24 mouse cellular contexts compared by ENCODE assay signal in the genomic region with DNA sequence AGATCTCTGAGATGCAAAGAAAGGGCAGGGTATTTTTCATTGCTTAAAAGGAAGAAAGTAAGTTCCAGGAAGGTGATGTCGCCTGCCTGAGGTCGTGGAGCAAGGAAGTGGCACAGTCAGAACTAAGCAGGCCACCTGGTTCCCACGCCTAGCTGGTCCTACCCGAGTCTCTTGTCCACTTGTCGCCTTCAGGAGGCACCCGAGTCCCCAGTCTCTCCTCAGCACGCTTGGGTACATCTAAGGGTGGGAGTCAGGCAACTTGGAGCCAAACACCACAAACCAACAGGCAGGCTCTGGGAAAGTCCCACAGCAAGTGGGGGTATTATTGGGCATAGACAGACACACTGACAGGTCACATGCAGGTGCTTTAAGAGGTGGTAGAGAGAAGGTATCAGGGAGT. TPM values are rescaled to one million over a fixed set of nuclear protein-coding genes. Genes with fewer than 3 reads are reported as not detected.
DNase-seq lines count a peak whose midpoint lies in the region; ATAC-seq and TF ChIP-seq lines count a peak whose summit lies in the region.
"Had no signal": no experiment of that assay in that cellular context is flagged by ENCODE, and none has a peak within 500 bp of the region (broad histone marks: within the 10 kb centered on the region; RNA-seq: fewer than 3 reads in every experiment).

No protein-coding gene starts in this region.

- TF ChIP-seq POLR2A in kidney, adult 2 months (IDR thresholded peaks at IDR 0.05; ENCODE audit: low read depth, low read length), result no peak
- TF ChIP-seq POLR2A in myocyte (IDR thresholded peaks at IDR 0.05; ENCODE audit: insufficient read length, low read depth), result no peak

- H3ac ChIP-seq in myocyte (ENCODE audit: control insufficient read depth, insufficient read length), result no peak overlapping the region

- 40% methylated on average over 7 of the region's 7 CpGs for WGBS in kidney, embryonic 16.5 days
- 54% methylated on average over 7 of the region's 7 CpGs for WGBS in kidney, adult 2 months
- 72% methylated on average over 7 of the region's 7 CpGs for WGBS in embryonic facial prominence, embryonic 10.5 days
- WGBS in hindbrain, postnatal 0 days, result 72% methylated on average over 7 of the region's 7 CpGs

- H3K27ac ChIP-seq in kidney, embryonic 16.5 days (ENCODE audit: low read length), result no peak overlapping the region
- no peak overlapping the region for H3K27ac ChIP-seq in kidney, adult 2 months (ENCODE audit: insufficient read depth, low read depth, low read length)
- no peak overlapping the region for H3K27ac ChIP-seq in embryonic facial prominence, embryonic 10.5 days (replicated peaks)
- no peak overlapping the region for H3K27ac ChIP-seq in hindbrain, postnatal 0 days
- H3K27ac ChIP-seq: embryonic facial prominence, embryonic 15.5 days; forebrain, embryonic 12.5 days; heart, embryonic 10.5 days; heart, embryonic 15.5 days; hindbrain, embryonic 12.5 days; liver, embryonic 12.5 days; neural tube, embryonic 13.5 days had no signal

- ATAC-seq in kidney, embryonic 16.5 days (ENCODE audit: low FRiP score, low TSS enrichment), result peak; percentile 40; the same call in 1 of the 2 replicates
- ATAC-seq in hindbrain, postnatal 0 days, result no peak
- ATAC-seq: forebrain, postnatal 0 days; liver, embryonic 12.5 days; liver, postnatal 0 days had no signal

- H3K9ac ChIP-seq in kidney, embryonic 16.5 days (replicated peaks; ENCODE audit: low read length), result no peak overlapping the region
- no peak overlapping the region for H3K9ac ChIP-seq in hindbrain, postnatal 0 days (replicated peaks; ENCODE audit: low read length)
- H3K9ac ChIP-seq: embryonic facial prominence, embryonic 15.5 days; forebrain, embryonic 12.5 days; forebrain, postnatal 0 days; heart, embryonic 15.5 days; hindbrain, embryonic 12.5 days; liver, embryonic 12.5 days; liver, postnatal 0 days; neural tube, embryonic 13.5 days had no signal

- no peaks in the 10 kb centered on the region for H3K9me3 ChIP-seq in kidney, embryonic 16.5 days (ENCODE audit: low read length)
- no peaks in the 10 kb centered on the region for H3K9me3 ChIP-seq in embryonic facial prominence, embryonic 10.5 days
- no peaks in the 10 kb centered on the region for H3K9me3 ChIP-seq in hindbrain, postnatal 0 days (ENCODE audit: low read length)
- H3K9me3 ChIP-seq: embryonic facial prominence, embryonic 15.5 days; forebrain, embryonic 12.5 days; heart, embryonic 10.5 days; heart, embryonic 15.5 days; hindbrain, embryonic 12.5 days; liver, embryonic 12.5 days; neural tube, embryonic 13.5 days had no signal

- H3K4me3 ChIP-seq in kidney, embryonic 16.5 days (ENCODE audit: low read length), result no peak overlapping the region
- H3K4me3 ChIP-seq in kidney, adult 2 months (ENCODE audit: insufficient read depth, low read depth, low read length), result no peak overlapping the region
- no peak overlapping the region for H3K4me3 ChIP-seq in myocyte
- H3K4me3 ChIP-seq in embryonic facial prominence, embryonic 10.5 days, result no peak overlapping the region
- H3K4me3 ChIP-seq in hindbrain, postnatal 0 days (ENCODE audit: low read length), result no peak overlapping the region
- H3K4me3 ChIP-seq: embryonic facial prominence, embryonic 15.5 days; forebrain, embryonic 12.5 days; heart, embryonic 10.5 days; heart, embryonic 15.5 days; hindbrain, embryonic 12.5 days; liver, embryonic 12.5 days; neural tube, embryonic 13.5 days had no signal

- no peaks in the 10 kb centered on the region for H3K36me3 ChIP-seq in kidney, embryonic 16.5 days (ENCODE audit: insufficient read depth, low read length)
- no peaks in the 10 kb centered on the region for H3K36me3 ChIP-seq in kidney, adult 2 months (ENCODE audit: control insufficient read depth, insufficient read depth, low read length)
- no peaks in the 10 kb centered on the region for H3K36me3 ChIP-seq in myocyte (ENCODE audit: control insufficient read depth, insufficient read depth)
- no peaks in the 10 kb centered on the region for H3K36me3 ChIP-seq in embryonic facial prominence, embryonic 10.5 days (replicated peaks)
- H3K36me3 ChIP-seq in hindbrain, postnatal 0 days (ENCODE audit: insufficient read depth, low read length), result no peaks in the 10 kb centered on the region
- H3K36me3 ChIP-seq: embryonic facial prominence, embryonic 15.5 days; forebrain, embryonic 12.5 days; heart, embryonic 10.5 days; heart, embryonic 15.5 days; hindbrain, embryonic 12.5 days; liver, embryonic 12.5 days; neural tube, embryonic 13.5 days had no signal

- peaks cover 3% of the 10 kb centered on the region for H3K27me3 ChIP-seq in kidney, embryonic 16.5 days (ENCODE audit: insufficient read depth, low read length)
- H3K27me3 ChIP-seq in kidney, adult 2 months (replicated peaks; ENCODE audit: control insufficient read depth, insufficient read depth, low read length), result no peaks in the 10 kb centered on the region
- no peaks in the 10 kb centered on the region for H3K27me3 ChIP-seq in myocyte (ENCODE audit: control insufficient read depth, insufficient read depth, insufficient read length)
- H3K27me3 ChIP-seq in embryonic facial prominence, embryonic 10.5 days (replicated peaks; ENCODE audit: low read depth, poor library complexity, severe bottlenecking), result peaks cover 21% of the 10 kb centered on the region
- no peaks in the 10 kb centered on the region for H3K27me3 ChIP-seq in hindbrain, postnatal 0 days (ENCODE audit: insufficient read depth, low read length)
- H3K27me3 ChIP-seq: Patski had no signal

- H3K4me1 ChIP-seq in kidney, embryonic 16.5 days (ENCODE audit: insufficient read depth, low read length), result peaks cover 25% of the 10 kb centered on the region
- no peaks in the 10 kb centered on the region for H3K4me1 ChIP-seq in kidney, adult 2 months (ENCODE audit: control insufficient read depth, insufficient read depth, low read length)
- peaks cover 51% of the 10 kb centered on the region for H3K4me1 ChIP-seq in embryonic facial prominence, embryonic 10.5 days
- H3K4me1 ChIP-seq in hindbrain, postnatal 0 days (ENCODE audit: insufficient read depth, low read length), result no peaks in the 10 kb centered on the region

- H3K79me2 ChIP-seq in myocyte (ENCODE audit: control insufficient read depth, insufficient read depth), result no peaks in the 10 kb centered on the region

- TF ChIP-seq CTCF in kidney, adult 2 months (conservative IDR thresholded peaks at IDR 0.05; ENCODE audit: insufficient read depth, insufficient read length, low read depth, low read length), result no peak
- TF ChIP-seq CTCF in hindbrain, postnatal 0 days (IDR thresholded peaks at IDR 0.05; ENCODE audit: low read depth), result no peak

- no peak overlapping the region for H3K4me2 ChIP-seq in kidney, embryonic 16.5 days (replicated peaks; ENCODE audit: low read depth, low read length)
- peak overlapping the region; percentile 57 for H3K4me2 ChIP-seq in myocyte (ENCODE audit: low read depth)
- H3K4me2 ChIP-seq in hindbrain, postnatal 0 days (ENCODE audit: low read depth, low read length), result no peak overlapping the region
- H3K4me2 ChIP-seq: embryonic facial prominence, embryonic 15.5 days; forebrain, embryonic 12.5 days; heart, embryonic 15.5 days; hindbrain, embryonic 12.5 days; liver, embryonic 12.5 days; midbrain, embryonic 11.5 days; neural tube, embryonic 13.5 days had no signal

- DNase-seq in kidney, adult 2 months, result no peak
- peak; percentile 1 for DNase-seq in 416B (ENCODE audit: low read depth)
- no peak for DNase-seq in embryonic facial prominence, embryonic 10.5 days (ENCODE audit: low spot score)
- DNase-seq in hindbrain, postnatal 0 days (ENCODE audit: low spot score), result no peak
- DNase-seq: cerebellum, postnatal 14 days; forebrain, postnatal 0 days; gastrocnemius, postnatal 14 days; heart, adult 11 months; kidney, adult 8-10 months; kidney, postnatal 10 days; liver, postnatal 0 days had no signal

TF ChIP-seq in myocyte, 11 proteins besides CTCF, POLR2A, EP300 and RAD21:
- no peak for TF ChIP-seq MAX (IDR thresholded peaks at IDR 0.05; ENCODE audit: low read depth)
- no peak for TF ChIP-seq POLR2AphosphoS2 (IDR thresholded peaks at IDR 0.05; ENCODE audit: insufficient read length, low read depth)

RNA-seq across cellular contexts. Expression of gene Kcnj11, which starts 30.2 kb away (rescaled TPM):
- 0.14 and 0.28 TPM in 2 replicates for polyA plus RNA-seq in kidney, embryonic 16.5 days (2015; fragmentation: Nextera tagmentation; extraction: Ambion mirVana)
- polyA plus RNA-seq in kidney, adult 2 months (2012; rRNA removed), result 0.90 and 1.7 TPM in 2 replicates
- polyA plus RNA-seq in myocyte (2012; fragmentation: generic; extraction: Trizol), result 0.46 TPM
- 0.09 and 0.13 TPM in 2 replicates for polyA plus RNA-seq in embryonic facial prominence, embryonic 10.5 days (2016; fragmentation: Nextera tagmentation; extraction: Ambion mirVana)
- total RNA-seq in hindbrain, postnatal 0 days (2014; rRNA removed), result 13.2 and 18.7 TPM in 2 replicates
- polyA plus RNA-seq in hindbrain, postnatal 0 days (2015; fragmentation: Nextera tagmentation; extraction: Ambion mirVana), result 2.4 and 3.0 TPM in 2 replicates
- total RNA-seq: megakaryocyte, adult 5-6 weeks; MEL had no signal
- polyA plus RNA-seq: liver, embryonic 12.5 days; liver, postnatal 0 days had no signal

RNA-seq across cellular contexts. Expression of gene Abcc8, which starts 49.1 kb away (rescaled TPM):
- 2.6 and 3.5 TPM in 2 replicates for polyA plus RNA-seq in kidney, embryonic 16.5 days (2015; fragmentation: Nextera tagmentation; extraction: Ambion mirVana)
- 0.30 and 0.64 TPM in 2 replicates for polyA plus RNA-seq in kidney, adult 2 months (2012; rRNA removed)
- 0.34 TPM for polyA plus RNA-seq in myocyte (2012; fragmentation: generic; extraction: Trizol)
- polyA plus RNA-seq in embryonic facial prominence, embryonic 10.5 days (2016; fragmentation: Nextera tagmentation; extraction: Ambion mirVana), result 0.24 and 0.50 TPM in 2 replicates
- total RNA-seq in hindbrain, postnatal 0 days (2014; rRNA removed), result 21.7 and 29.8 TPM in 2 replicates
- 10.1 and 11.2 TPM in 2 replicates for polyA plus RNA-seq in hindbrain, postnatal 0 days (2015; fragmentation: Nextera tagmentation; extraction: Ambion mirVana)
- total RNA-seq: megakaryocyte, adult 5-6 weeks; MEL had no signal
- polyA plus RNA-seq: Patski had no signal
